Mouse (Mus musculus): Measurements from ENCODE around the gene Mrfap1.

DNA sequence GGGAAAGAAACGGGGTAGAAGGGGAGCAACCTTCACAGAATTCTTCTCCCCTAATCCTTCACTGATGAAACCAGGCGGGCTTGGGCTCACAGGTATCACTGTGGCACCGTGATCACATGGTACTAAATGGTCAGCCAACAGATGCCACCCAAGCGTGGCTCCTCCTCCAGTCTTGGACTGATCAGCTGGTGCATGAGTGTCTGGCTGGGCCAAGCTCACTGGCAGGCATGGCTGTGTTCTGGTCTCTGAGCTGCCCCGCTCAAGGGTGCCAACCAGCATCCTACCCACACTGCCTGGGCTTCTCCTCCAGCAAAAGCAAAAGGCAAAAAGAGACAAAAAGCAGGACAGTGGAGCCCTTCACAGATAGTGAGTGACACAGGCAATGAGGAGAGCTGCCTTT is 23.2 kb upstream of the Mrfap1 start:
- no peak for TF ChIP-seq CTCF (IDR thresholded peaks at IDR 0.05; ENCODE audit: borderline replicate concordance, control insufficient read depth, extremely low read depth, insufficient read depth, low read length, poor library complexity)
- no peak for TF ChIP-seq POLR2A (IDR thresholded peaks at IDR 0.05; ENCODE audit: control insufficient read depth, extremely low read depth, insufficient read depth, low read length, poor library complexity)

Data from thymus, adult 2 months (tissue).